Mouse (Mus musculus): ENCODE measurements around the gene Slc9a2.

- TF ChIP-seq CTCF (IDR thresholded peaks at IDR 0.05; ENCODE audit: control insufficient read depth, insufficient read depth, insufficient replicate concordance, low read depth, low read length) (no peak), POLR2A (IDR thresholded peaks at IDR 0.05; ENCODE audit: control insufficient read depth, low read depth, low read length) (no peak)
These were observed 103.1 kb downstream of the Slc9a2 start for GRCm38 (mm10) chr1:40783450-40783849.

Measured in testis, adult 2 months (tissue).